Mouse (Mus musculus): ENCODE results near the gene Chil1. TPM values are rescaled to one million over a fixed set of nuclear protein-coding genes. Genes with fewer than 3 reads are reported as not detected.

The Chil1 gene
- polyA plus RNA-seq, 1 experiment from 2014 or later = 3.9 TPM

DNA sequence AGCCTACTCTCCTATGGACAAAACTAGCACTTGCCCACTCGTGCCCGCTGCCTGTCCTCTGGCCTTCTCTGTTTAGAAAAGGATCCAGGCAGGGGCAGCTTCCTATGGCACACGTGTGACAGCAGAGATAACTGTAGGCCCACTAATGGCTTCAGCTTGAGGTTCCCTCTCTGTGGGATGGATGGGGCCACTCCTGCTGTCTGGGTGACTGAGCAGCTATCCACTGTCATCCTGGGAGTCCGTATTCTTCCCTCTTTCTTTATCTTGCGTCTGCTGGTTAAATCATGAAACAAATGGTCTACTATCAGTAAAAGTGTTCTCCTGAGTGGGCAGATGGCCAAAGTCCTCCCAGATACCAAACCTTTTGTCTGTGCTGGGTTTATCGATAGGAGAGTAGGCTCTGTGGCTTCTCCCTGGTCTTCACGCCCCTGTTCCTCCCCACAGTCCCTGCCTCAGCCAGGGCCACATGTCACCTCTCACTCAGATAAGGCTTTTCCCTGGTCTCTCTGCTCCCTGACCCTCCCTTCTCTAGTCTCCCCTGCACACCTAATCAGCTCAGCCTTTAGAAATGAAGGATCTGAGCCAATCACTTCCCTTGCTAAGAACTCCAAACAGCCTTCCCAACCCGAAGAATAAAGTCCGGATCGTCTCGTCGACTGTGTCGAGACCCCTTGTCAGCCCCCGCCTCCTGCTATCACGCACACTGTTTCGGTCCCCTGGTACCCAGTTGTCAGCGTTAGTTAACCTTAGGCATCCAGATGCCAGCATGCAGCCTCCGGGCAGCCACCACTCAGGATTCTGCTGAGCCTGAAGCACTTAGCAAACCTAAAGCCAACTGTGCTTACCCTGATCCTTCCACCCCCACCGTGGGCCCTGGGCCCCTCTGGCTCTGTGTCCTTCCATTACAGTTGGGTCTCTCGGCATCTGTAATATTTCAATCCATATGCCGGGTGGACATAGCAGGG lies 29.1 kb upstream of the Chil1 start:
- ATAC-seq = no peak
- no peak overlapping the region for H3K4me3 ChIP-seq (ENCODE audit: low read length)

DNA sequence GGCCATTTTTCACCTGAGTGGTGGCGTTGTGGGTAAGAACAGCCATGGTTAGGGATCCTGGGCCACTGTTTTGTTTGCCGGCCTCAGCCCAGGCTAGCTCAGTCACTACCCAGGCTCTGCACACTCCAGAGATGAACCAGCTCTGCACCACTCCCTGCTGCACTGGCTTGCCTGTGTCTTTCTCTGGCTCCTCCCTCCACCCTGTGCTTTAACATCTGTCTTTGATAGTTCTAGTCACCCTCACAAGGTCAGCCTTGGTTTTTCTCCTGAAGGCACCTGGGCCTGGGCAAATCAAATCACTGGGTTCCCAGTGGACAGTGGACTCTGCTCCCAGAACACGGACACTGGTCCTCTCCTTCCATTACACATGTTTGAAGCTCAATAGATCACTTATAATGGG lies 27.9 kb upstream of the Chil1 start:
- H3K4me2 ChIP-seq (ENCODE audit: low read length) = no peak overlapping the region
- no peak for ATAC-seq
- H3K27ac ChIP-seq (ENCODE audit: low read depth, low read length) = no peak overlapping the region
- H3K4me1 ChIP-seq (ENCODE audit: control insufficient read depth, insufficient read depth, low read depth, low read length) = no peaks in the 10 kb centered on the region; the same call in 1 of the 2 replicates
- H3K36me3 ChIP-seq (ENCODE audit: control insufficient read depth, insufficient read depth, low read length) = no peaks in the 10 kb centered on the region
- H3K4me3 ChIP-seq (ENCODE audit: low read length) = no peak overlapping the region
- H3K9me3 ChIP-seq (ENCODE audit: control insufficient read depth, low read length) = no peaks in the 10 kb centered on the region
- no peaks in the 10 kb centered on the region for H3K27me3 ChIP-seq (replicated peaks; ENCODE audit: control insufficient read depth, insufficient read depth, low read length)
- H3K9ac ChIP-seq (ENCODE audit: low read depth, low read length) = no peak overlapping the region
- 97% methylated on average over 3 of the region's 3 CpGs for WGBS

More for the DNA sequence above, 29.1 kb upstream of the Chil1 start:
- H3K4me2 ChIP-seq (ENCODE audit: low read length) = no peak overlapping the region
- no peak overlapping the region for H3K9ac ChIP-seq (ENCODE audit: low read depth, low read length)
- H3K36me3 ChIP-seq (ENCODE audit: control insufficient read depth, insufficient read depth, low read length) = no peaks in the 10 kb centered on the region
- H3K27me3 ChIP-seq (replicated peaks; ENCODE audit: control insufficient read depth, insufficient read depth, low read length) = no peaks in the 10 kb centered on the region
- no peaks in the 10 kb centered on the region for H3K9me3 ChIP-seq (ENCODE audit: control insufficient read depth, low read length)
- WGBS = 78% methylated on average over 19 of the region's 21 CpGs
- H3K4me1 ChIP-seq (ENCODE audit: control insufficient read depth, insufficient read depth, low read depth, low read length) = no peaks in the 10 kb centered on the region; the same call in 1 of the 2 replicates
- no peak overlapping the region for H3K27ac ChIP-seq (ENCODE audit: low read depth, low read length)

DNA sequence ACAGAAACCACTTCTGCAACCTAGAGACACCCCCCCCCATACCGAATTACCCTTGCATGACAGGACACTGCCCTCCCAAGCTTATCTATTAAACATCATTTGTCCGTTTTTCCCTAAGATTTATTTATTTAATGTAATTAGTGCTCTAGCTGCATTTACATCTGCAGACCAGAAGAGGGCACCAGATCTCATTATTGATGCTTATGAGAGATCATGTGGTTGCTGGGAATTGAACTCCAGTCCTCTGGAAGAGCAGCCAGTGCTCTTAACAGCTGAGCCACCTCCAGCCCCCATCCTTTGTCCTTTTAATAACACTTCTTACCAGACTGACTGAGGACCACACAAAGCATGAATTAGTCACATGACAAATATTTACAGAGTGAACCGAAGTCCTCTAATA lies 27.3 kb upstream of the Chil1 start:
- 66% methylated on average over 3 of the region's 3 CpGs for WGBS
- H3K4me2 ChIP-seq (ENCODE audit: low read length) = no peak overlapping the region

DNA sequence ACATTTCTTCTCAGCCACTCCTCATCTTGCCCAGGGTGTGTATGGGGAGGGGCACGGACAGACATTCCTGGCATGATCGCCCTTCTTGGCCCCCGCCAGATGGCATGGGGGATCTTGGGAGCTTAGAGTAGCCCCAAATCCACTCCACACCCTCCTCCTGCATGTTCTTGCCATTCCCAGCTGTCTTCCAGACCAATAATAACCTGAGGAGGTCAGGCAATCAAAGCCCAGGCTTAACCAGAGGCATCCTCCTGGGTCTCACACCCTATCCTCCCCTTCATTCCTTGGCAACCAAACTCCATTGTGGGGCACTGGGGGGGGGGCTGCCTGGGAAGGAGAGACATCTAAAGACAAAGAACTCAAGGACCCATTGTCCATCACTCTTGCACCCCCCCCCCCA lies 21.6 kb upstream of the Chil1 start:
- H3K27me3 ChIP-seq (replicated peaks; ENCODE audit: control insufficient read depth, insufficient read depth, low read length) = no peaks in the 10 kb centered on the region
- H3K9ac ChIP-seq (ENCODE audit: low read depth, low read length) = no peak overlapping the region
- H3K36me3 ChIP-seq (ENCODE audit: control insufficient read depth, insufficient read depth, low read length) = no peaks in the 10 kb centered on the region
- H3K4me2 ChIP-seq (ENCODE audit: low read length) = no peak overlapping the region
- 89% methylated on average over 3 of the region's 3 CpGs for WGBS
- ATAC-seq = no peak
- no peak overlapping the region for H3K4me3 ChIP-seq (ENCODE audit: low read length)
- H3K9me3 ChIP-seq (ENCODE audit: control insufficient read depth, low read length) = no peaks in the 10 kb centered on the region
- no peaks in the 10 kb centered on the region for H3K4me1 ChIP-seq (ENCODE audit: control insufficient read depth, insufficient read depth, low read depth, low read length)
- H3K27ac ChIP-seq (ENCODE audit: low read depth, low read length) = no peak overlapping the region

More for the DNA sequence above, 27.3 kb upstream of the Chil1 start:
- Histone ChIP-seq H3K27ac (ENCODE audit: low read depth, low read length) (no peak overlapping the region), H3K4me1 (ENCODE audit: control insufficient read depth, insufficient read depth, low read depth, low read length) (no peaks in the 10 kb centered on the region; the same call in 1 of the 2 replicates), H3K9me3 (ENCODE audit: control insufficient read depth, low read length) (no peaks in the 10 kb centered on the region), H3K4me3 (ENCODE audit: low read length) (no peak overlapping the region), H3K9ac (ENCODE audit: low read depth, low read length) (no peak overlapping the region), H3K36me3 (ENCODE audit: control insufficient read depth, insufficient read depth, low read length) (no peaks in the 10 kb centered on the region), H3K27me3 (replicated peaks; ENCODE audit: control insufficient read depth, insufficient read depth, low read length) (no peaks in the 10 kb centered on the region)
- no peak for ATAC-seq

DNA sequence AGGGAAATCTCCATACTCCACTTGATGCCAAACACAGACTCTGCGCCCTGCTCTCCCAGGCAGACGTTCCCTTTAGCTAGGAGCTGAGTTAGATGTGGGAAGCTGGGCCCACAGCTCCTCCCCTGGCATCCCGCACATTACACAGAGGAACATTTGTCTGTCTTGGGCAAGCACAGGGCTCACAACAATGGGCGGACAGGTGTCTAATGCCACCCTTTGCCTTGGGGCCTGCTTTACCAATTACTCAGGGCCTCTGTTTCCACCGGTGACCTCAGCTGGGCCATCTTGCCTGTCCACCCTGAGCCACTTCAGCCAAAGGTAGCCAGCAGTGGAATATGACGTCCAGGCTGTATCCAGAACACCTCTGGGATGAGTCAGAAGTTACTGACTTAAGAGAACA lies 20.6 kb upstream of the Chil1 start:
- WGBS = 82% methylated on average over 6 of the region's 6 CpGs
- no peak for ATAC-seq
- Histone ChIP-seq H3K27ac (ENCODE audit: low read depth, low read length) (no peak overlapping the region), H3K9me3 (ENCODE audit: control insufficient read depth, low read length) (no peaks in the 10 kb centered on the region), H3K4me2 (ENCODE audit: low read length) (no peak overlapping the region), H3K36me3 (ENCODE audit: control insufficient read depth, insufficient read depth, low read length) (no peaks in the 10 kb centered on the region), H3K27me3 (replicated peaks; ENCODE audit: control insufficient read depth, insufficient read depth, low read length) (no peaks in the 10 kb centered on the region), H3K9ac (ENCODE audit: low read depth, low read length) (no peak overlapping the region), H3K4me3 (ENCODE audit: low read length) (no peak overlapping the region), H3K4me1 (ENCODE audit: control insufficient read depth, insufficient read depth, low read depth, low read length) (no peaks in the 10 kb centered on the region)

DNA sequence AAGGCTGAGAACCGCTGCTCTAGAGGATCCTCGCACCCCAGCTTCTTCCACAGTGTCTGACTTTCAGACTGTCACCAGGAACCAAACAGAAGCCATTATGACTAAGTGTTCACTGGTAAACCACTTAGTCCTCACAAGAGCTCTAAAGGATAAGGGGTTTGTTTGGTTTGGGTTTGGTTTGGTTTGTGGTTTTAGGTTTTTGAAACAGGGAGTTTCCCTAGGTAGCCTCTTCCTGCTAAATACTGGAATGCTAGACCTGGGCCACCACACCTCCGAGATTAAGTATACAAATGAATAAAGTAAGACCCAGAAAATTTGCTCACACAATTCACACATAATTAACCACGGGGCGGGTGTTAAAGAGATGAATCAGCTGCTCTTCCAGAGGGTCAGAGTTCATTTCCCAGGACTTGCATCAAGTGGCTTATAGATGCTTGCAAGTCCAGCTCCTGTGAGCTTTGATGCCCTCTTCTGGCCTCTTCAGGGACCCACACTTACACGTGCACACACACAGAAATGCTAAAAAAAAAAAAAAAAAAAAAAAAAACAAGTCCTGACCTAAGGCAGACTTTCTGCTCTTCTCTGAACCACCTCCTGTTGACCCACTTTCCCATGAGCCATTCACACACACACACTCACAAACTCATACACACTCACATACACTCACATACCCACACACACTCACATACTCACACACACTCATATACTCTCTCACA lies 19.3 kb upstream of the Chil1 start:
- no peaks in the 10 kb centered on the region for H3K27me3 ChIP-seq (replicated peaks; ENCODE audit: control insufficient read depth, insufficient read depth, low read length)
- no peak for ATAC-seq
- no peaks in the 10 kb centered on the region for H3K9me3 ChIP-seq (ENCODE audit: control insufficient read depth, low read length)
- no peak overlapping the region for H3K4me2 ChIP-seq (ENCODE audit: low read length)
- H3K4me3 ChIP-seq (ENCODE audit: low read length) = no peak overlapping the region
- no peak overlapping the region for H3K9ac ChIP-seq (ENCODE audit: low read depth, low read length)
- H3K4me1 ChIP-seq (ENCODE audit: control insufficient read depth, insufficient read depth, low read depth, low read length) = no peaks in the 10 kb centered on the region
- H3K36me3 ChIP-seq (ENCODE audit: control insufficient read depth, insufficient read depth, low read length) = no peaks in the 10 kb centered on the region
- no peak overlapping the region for H3K27ac ChIP-seq (ENCODE audit: low read depth, low read length)
- WGBS = 83% methylated on average over 6 of the region's 6 CpGs

DNA sequence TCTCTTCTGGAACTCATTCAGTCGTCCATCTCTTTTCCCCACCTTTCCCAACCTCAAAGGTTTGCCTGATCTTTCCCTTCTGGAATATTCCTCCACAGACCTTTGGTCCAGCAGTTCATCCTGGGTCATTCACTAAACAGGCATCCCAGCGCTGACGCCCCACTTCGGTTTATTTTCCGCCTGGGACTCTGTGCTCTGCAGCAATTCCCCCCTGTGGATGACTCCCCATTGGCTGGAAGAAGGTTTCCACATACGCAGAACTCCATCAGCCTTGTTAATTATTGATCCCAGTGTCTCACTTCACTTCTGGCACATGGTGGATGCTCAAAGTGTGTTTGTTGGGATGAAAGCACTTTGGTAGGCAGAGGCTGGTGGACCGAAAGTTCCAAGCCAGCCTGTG lies 18.5 kb upstream of the Chil1 start:
- ATAC-seq = no peak

DNA sequence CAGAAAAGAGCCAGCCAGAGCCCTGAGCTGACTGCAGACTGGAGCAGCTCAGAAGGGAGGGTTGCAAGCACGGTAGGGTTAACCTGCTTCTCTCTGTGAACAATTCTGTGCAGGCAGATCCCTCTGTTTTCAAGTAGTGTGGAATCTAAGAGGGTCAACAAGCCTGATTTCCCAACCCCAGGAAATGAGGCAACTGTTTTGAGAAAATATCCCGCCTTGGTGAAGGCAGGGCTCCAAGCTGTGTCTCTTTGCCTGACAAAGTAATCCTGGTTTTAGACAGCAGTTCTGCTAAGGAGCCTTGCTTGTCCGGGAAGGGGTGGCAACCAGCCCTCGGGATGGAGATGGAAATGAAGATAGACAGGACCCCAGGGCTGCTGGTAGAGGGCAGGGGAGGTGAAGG lies 17.5 kb upstream of the Chil1 start:
- Histone ChIP-seq H3K9ac (ENCODE audit: low read depth, low read length) (no peak overlapping the region), H3K4me1 (ENCODE audit: control insufficient read depth, insufficient read depth, low read depth, low read length) (no peaks in the 10 kb centered on the region), H3K4me3 (ENCODE audit: low read length) (no peak overlapping the region), H3K4me2 (ENCODE audit: low read length) (no peak overlapping the region), H3K9me3 (ENCODE audit: control insufficient read depth, low read length) (no peaks in the 10 kb centered on the region), H3K27me3 (replicated peaks; ENCODE audit: control insufficient read depth, insufficient read depth, low read length) (no peaks in the 10 kb centered on the region), H3K27ac (ENCODE audit: low read depth, low read length) (no peak overlapping the region), H3K36me3 (ENCODE audit: control insufficient read depth, insufficient read depth, low read length) (no peaks in the 10 kb centered on the region)
- ATAC-seq = no peak
- 76% methylated on average over 4 of the region's 4 CpGs for WGBS

More for the DNA sequence above, 18.5 kb upstream of the Chil1 start:
- H3K36me3 ChIP-seq (ENCODE audit: control insufficient read depth, insufficient read depth, low read length) = no peaks in the 10 kb centered on the region
- H3K9ac ChIP-seq (ENCODE audit: low read depth, low read length) = no peak overlapping the region
- H3K9me3 ChIP-seq (ENCODE audit: control insufficient read depth, low read length) = no peaks in the 10 kb centered on the region
- H3K4me1 ChIP-seq (ENCODE audit: control insufficient read depth, insufficient read depth, low read depth, low read length) = no peaks in the 10 kb centered on the region
- no peak overlapping the region for H3K4me2 ChIP-seq (ENCODE audit: low read length)
- H3K27ac ChIP-seq (ENCODE audit: low read depth, low read length) = no peak overlapping the region
- no peak overlapping the region for H3K4me3 ChIP-seq (ENCODE audit: low read length)
- no peaks in the 10 kb centered on the region for H3K27me3 ChIP-seq (replicated peaks; ENCODE audit: control insufficient read depth, insufficient read depth, low read length)
- WGBS = 87% methylated on average over 7 of the region's 7 CpGs

DNA sequence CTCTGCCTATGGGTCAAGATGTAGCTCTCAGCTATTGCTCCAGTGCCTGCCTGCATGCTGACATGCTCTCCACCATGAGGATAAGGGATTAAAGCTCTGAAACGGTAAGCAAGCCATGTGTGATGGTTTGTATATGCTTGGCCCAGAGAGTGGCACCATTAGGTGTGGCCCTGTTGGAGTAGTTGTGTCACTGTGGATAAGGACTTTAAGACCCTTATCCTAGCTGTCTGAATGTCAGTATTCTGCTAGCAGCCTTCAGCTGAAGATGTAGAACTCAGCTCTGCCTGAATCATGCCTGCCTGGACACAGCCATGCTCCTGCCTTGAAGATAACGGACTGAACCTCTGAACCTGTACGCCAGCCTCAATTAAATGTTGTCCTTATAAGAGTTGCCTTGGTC lies 15.4 kb upstream of the Chil1 start:
- no peaks in the 10 kb centered on the region for H3K9me3 ChIP-seq (ENCODE audit: control insufficient read depth, low read length)
- H3K36me3 ChIP-seq (ENCODE audit: control insufficient read depth, insufficient read depth, low read length) = no peaks in the 10 kb centered on the region
- H3K9ac ChIP-seq (ENCODE audit: low read depth, low read length) = no peak overlapping the region
- no peak for ATAC-seq
- 97% methylated on average over 3 of the region's 3 CpGs for WGBS
- H3K4me3 ChIP-seq (ENCODE audit: low read length) = no peak overlapping the region
- H3K27me3 ChIP-seq (replicated peaks; ENCODE audit: control insufficient read depth, insufficient read depth, low read length) = no peaks in the 10 kb centered on the region
- no peaks in the 10 kb centered on the region for H3K4me1 ChIP-seq (ENCODE audit: control insufficient read depth, insufficient read depth, low read depth, low read length)
- no peak overlapping the region for H3K27ac ChIP-seq (ENCODE audit: low read depth, low read length)
- H3K4me2 ChIP-seq (ENCODE audit: low read length) = no peak overlapping the region
